Mouse (Mus musculus): ENCODE measurements at regions not wholly inside any gene's neighbourhood (a gene's known extent, or its start where the extent isn't known, plus 50 kb on each side); places are given as distances from the start of the nearest gene placed in this dataset.

DNA sequence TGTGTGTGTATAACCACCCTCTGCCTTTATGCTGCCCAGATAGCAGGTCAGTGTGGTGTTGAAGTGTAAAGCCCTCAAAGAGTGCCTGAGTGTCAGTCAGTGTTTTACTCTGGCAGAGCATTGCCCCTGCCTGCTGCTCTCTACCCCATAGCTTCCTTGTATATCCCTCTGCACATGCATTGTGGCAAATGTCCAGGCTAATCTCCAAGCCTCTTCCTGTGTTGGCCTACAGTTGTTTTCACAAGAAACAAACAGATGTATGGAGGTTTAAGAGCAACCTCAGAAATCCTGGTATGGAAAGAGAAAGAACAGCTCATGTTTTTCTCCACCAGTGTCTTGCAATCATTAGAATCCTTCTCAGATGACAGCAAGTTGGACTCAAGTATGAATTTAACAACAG is 201.0 kb upstream of the Id2 start:
- DNase-seq (ENCODE audit: low spot score) = no peak

- no peak for DNase-seq (ENCODE audit: low spot score)
Observed at GRCm38 (mm10) chr12:25296648-25297047, 199.7 kb upstream of the Id2 start.

GRCm38 (mm10) chr12:25294179-25295025 is 197.5 kb upstream of the Id2 start:
- no peak for DNase-seq (ENCODE audit: low spot score)

- DNase-seq (ENCODE audit: low spot score) = no peak
Observed at GRCm38 (mm10) chr12:25293470-25294178, 196.7 kb upstream of the Id2 start.

GRCm38 (mm10) chr12:25289381-25289780 is 192.4 kb upstream of the Id2 start:
- DNase-seq (ENCODE audit: low spot score) = no peak

- no peak for DNase-seq (ENCODE audit: low spot score)
Observed at GRCm38 (mm10) chr12:25283808-25284207, 186.9 kb upstream of the Id2 start.

GRCm38 (mm10) chr12:25281438-25281837 is 184.5 kb upstream of the Id2 start:
- DNase-seq (ENCODE audit: low spot score) = no peak

GRCm38 (mm10) chr12:25273631-25274305 is 176.8 kb upstream of the Id2 start:
- no peak for DNase-seq (ENCODE audit: low spot score)

- no peak for DNase-seq (ENCODE audit: low spot score)
Observed at GRCm38 (mm10) chr12:25272752-25273125, 175.8 kb upstream of the Id2 start.

DNA sequence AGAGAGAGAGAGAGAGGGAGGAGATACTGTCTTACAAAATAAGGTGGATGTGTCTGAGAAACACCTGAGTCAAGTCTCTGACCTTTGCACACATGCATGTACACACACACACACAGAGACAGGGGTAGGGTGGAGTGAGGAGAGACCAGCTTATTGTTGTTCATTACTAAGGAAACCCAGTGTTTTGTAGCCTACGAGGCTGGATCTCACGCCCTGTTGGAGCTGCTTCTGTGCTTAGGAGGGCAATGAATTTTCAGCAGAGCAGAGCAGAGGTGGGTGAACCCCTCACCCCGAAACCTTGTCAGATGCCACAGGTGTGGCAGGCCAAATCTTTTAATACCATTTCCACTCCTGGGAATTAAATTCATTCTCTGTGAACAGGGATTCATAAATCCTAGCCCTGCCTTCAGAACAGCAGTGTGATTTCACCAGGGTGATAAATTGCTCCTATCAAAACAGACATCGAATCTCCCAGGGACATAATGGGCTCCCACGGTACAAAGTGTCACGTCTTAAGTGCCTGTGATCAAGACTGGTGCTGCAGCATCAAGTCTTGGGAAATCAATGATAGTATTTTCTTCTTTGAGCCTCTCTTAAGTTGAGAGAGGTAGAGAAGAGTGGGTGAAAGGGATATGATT is 175.3 kb upstream of the Id2 start:
- no peak for DNase-seq (ENCODE audit: low spot score)

GRCm38 (mm10) chr12:25269878-25270277 is 172.9 kb upstream of the Id2 start:
- no peak for DNase-seq (ENCODE audit: low spot score)

GRCm38 (mm10) chr12:25268871-25269850 is 172.2 kb upstream of the Id2 start:
- no peak for DNase-seq (ENCODE audit: low spot score)

DNA sequence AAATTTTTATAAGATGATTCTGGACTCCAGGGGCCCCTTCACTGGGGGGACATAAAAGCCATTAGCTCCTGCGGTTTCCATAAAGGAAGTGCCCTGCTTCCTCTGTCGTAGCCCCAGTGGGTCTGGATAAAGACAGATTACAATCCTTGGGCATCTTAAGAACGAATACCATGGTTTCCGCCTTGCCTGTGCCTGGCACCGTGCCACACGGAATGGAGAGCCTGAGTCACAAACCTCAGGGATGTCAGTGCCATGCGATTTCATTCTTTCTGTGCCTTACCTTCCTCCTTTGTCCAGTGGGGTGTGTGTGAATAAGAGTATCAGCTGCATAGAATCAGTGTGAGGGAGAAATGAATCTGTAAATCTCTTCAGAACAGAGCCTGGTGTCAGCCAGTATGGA is 171.4 kb upstream of the Id2 start:
- no peak for DNase-seq (ENCODE audit: low spot score)

DNA sequence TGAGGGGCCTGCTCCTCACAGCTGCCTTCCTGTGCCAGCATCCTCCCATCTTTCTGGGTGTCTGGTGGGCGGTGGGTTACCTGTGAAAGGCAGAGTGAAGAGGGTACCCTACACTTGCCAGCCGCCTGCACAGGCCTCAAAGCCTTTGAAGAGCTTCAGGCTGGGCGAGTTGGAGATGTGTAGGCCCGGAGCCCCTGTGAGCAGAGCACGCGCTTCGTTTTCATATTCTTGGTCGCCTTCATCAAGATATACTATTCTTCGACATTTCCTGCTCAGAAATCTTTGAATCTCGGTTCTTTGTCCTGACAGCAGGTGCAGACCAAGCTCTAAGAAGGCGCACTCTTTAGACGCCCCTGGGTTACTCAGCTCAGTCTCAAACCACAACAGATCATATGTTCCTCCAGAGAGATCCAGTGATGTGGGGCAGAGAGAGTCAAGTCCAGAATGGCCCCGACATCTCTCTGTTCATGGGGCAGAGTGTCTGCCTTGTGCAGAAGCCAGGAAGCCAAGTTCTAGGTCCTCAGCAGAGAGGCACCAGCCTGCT is 170.7 kb upstream of the Id2 start:
- no peak for DNase-seq (ENCODE audit: low spot score)

GRCm38 (mm10) chr12:25266701-25267571 is 170.0 kb upstream of the Id2 start:
- no peak for DNase-seq (ENCODE audit: low spot score)

DNA sequence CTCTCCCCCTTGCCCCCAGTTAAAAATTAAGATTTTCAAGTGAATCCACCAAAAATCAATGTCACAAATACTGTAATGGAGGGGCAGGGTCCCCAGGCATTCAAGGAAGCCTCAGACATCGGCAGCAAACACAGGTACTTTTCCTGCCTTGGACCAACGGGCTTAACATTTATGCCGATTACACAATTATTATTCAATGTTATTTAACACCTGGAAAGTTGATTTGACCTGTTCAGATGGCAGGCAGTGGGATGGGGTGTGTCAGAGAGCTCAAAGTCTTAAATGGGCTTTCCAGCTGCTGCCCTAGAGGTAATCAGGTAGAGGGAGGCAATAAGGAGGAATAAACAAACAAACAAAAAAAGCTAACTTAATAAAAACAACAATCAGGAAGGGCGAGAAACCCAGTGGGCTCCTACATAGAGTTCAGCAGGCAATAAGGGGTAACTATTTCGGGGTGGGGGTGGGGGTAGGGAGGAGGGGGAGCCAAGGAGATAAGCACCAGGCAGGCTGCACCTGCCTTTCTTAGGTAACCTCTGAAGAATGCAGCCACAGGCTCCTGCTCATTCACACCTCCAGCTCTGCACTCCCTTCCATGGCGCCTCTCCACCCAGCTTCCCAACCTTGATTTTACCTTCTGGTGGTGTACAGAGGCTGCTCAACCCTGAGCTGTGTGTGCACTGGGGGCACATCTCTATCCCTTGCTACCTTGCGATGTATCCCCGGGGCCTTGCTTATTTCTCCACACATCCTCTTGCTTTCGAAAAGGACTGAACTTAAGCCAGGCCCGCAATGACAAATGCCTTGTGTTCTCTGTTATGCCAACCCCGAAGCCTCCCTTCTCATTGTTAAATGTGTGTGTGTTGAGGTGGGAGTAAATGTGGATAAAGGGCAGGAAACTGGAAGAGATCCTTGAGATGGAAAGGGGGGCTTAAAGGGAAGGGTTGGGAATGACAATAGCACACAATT is 168.9 kb upstream of the Id2 start:
- DNase-seq (ENCODE audit: low spot score) = no peak

DNA sequence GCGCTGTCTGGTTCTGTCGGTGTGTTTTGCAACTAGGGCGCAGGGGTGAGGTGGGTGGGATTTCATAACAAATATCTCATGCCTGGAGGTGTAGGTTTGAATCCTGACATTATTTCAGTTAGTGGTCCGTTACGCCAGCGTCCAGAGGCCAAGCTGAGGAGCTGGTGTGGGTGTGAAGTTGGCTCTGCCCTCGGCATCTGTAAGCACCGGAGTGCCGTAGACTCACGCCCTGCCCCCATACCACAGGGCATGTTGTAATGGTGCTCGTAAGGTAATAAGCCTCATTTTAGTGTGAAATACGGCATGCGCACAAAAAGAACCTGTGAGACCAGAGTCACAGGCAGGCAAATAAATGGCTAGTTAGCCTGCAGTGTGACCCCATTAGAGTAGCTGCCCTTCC is 168.1 kb upstream of the Id2 start:
- DNase-seq (ENCODE audit: low spot score) = no peak

GRCm38 (mm10) chr12:25264408-25264807 is 167.5 kb upstream of the Id2 start:
- DNase-seq (ENCODE audit: low spot score) = no peak

GRCm38 (mm10) chr12:25262461-25262860 is 165.5 kb upstream of the Id2 start:
- DNase-seq (ENCODE audit: low spot score) = no peak
